Mouse (Mus musculus) limb, embryonic 15.5 days (tissue): ENCODE data around the gene C2cd4a. TPM values are rescaled to one million over a fixed set of nuclear protein-coding genes. Genes with fewer than 3 reads are reported as not detected.
A peak's percentile ranks its signal among the peaks of the same experiment; 100 is the strongest.

Source experiments
- ATAC-seq: fragments of 200-750 bp; cut with Nextera tagmentation; 2 replicates; pipeline ENCODE4 v1.8.0; 2017; ENCODE audit warnings: low read depth, moderate TSS enrichment; ENCODE audit not compliant: insufficient number of reproducible peaks, low FRiP score, low TSS enrichment
- H3K27ac ChIP-seq: fragments of 300-500 bp; sonication (generic); 2 replicates; pipeline ENCODE4 v1.5.1; 2015; ENCODE audit warnings: moderate library complexity, mild to moderate bottlenecking, inconsistent platforms
- H3K27me3 ChIP-seq: fragments of 300-500 bp; sonication (generic); 2 replicates; pipeline ENCODE4 v1.6.1; 2015; ENCODE audit warnings: inconsistent platforms
- H3K36me3 ChIP-seq: fragments of 300-500 bp; sonication (generic); 2 replicates; pipeline ENCODE4 v1.6.1; 2015; ENCODE audit warnings: inconsistent platforms
- H3K4me1 ChIP-seq: fragments of 300-500 bp; sonication (generic); 2 replicates; pipeline ENCODE4 v1.6.1; 2015; ENCODE audit warnings: inconsistent platforms
- H3K4me2 ChIP-seq: fragments of 300-500 bp; sonication (generic); 2 replicates; pipeline ENCODE4 v1.6.1; 2015; ENCODE audit warnings: mild to moderate bottlenecking, inconsistent platforms
- H3K4me3 ChIP-seq: fragments of 300-500 bp; sonication (generic); 2 replicates; pipeline ENCODE4 v1.5.1; 2015; ENCODE audit warnings: mild to moderate bottlenecking, inconsistent platforms
- H3K9ac ChIP-seq: fragments of 300-500 bp; sonication (generic); 2 replicates; pipeline ENCODE4 v1.6.1; 2015; ENCODE audit warnings: inconsistent platforms
- H3K9me3 ChIP-seq: fragments of 300-500 bp; sonication (generic); 2 replicates; pipeline ENCODE4 v1.6.1; 2016; ENCODE audit warnings: inconsistent platforms
- WGBS: fragments of 180-500 bp; shearing (Covaris S2); methylation state at CpG from one replicate; pipeline ENCODE4 v1.1.7; 2015; 5-methylcytosine and 5-hydroxymethylcytosine counted together
- polyA plus RNA-seq: library from polyadenylated mRNA; unstranded; fragments of >200 nt; fragmentation: Nextera tagmentation; extraction: Ambion mirVana; gene quantifications from 2 replicates; pipeline ENCODE4 v1.2.1, GENCODE M21; 2015

C2cd4a gene
- polyA plus RNA-seq, 1 experiment from 2014 or later: 0.38 TPM

- WGBS: 81% methylated on average over 4 of the region's 4 CpGs
- Histone ChIP-seq H3K27me3 (no peaks in the 10 kb centered on the region), H3K9ac (no peak overlapping the region), H3K4me1 (no peaks in the 10 kb centered on the region), H3K36me3 (peaks cover 9% of the 10 kb centered on the region; the same call in 1 of the 2 replicates), H3K27ac (no peak overlapping the region), H3K9me3 (no peaks in the 10 kb centered on the region), H3K4me3 (no peak overlapping the region), H3K4me2 (no peak overlapping the region)
- no peak for ATAC-seq
These were observed 19.0 kb upstream of the C2cd4a start for GRCm38 (mm10) chr9:67851150-67851549.

DNA sequence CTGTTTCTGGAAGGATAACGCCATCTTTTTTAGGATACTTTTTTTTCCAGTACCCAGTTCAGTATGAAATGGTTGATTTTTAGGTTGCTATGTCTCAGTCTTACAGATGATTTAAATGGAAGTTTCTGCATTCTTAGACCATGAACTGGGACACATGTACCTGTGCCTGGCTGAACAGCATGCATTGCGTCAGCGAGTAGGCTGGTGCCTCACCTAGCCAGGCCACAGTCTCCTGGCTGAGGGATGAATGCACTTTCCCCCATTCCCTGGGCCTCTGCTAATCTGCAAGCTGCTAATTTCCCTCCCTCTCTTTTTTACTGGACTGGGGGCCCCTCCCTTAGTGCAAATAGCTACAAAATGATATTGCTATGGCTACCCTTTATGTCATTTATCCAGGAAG is 17.7 kb upstream of the C2cd4a start:
- WGBS: 86% methylated on average over 3 of the region's 3 CpGs

DNA sequence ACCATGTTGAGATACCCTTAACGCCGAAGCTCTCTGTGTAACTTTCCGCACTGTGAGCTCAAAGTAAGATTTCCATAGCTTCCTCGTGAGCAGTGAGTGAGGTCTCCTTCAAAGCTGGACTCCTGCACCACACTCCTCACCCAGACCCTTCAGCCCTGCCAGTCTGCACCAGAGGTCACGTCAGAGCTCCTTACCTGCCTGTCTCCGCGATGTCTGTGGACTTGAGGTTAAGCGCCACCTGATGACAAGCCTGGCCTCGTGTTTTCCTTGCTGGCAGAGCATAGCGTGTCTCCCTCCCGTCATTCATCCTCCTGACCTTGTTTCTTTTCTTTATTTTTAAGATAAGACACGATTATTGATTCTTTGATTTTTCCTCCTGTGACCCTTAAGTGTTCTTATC is 17.3 kb upstream of the C2cd4a start:
- no peak overlapping the region for H3K27ac ChIP-seq
- H3K9me3 ChIP-seq: no peaks in the 10 kb centered on the region
- no peak overlapping the region for H3K9ac ChIP-seq
- H3K36me3 ChIP-seq: no peaks in the 10 kb centered on the region
- 0 out of 2 replicates have a peak, but pooled peaks cover 3% of the 10 kb centered on the region for H3K4me1 ChIP-seq
- WGBS: 84% methylated on average over 12 of the region's 12 CpGs
- H3K4me3 ChIP-seq: no peak overlapping the region
- H3K27me3 ChIP-seq: no peaks in the 10 kb centered on the region
- no peak for ATAC-seq
- H3K4me2 ChIP-seq: no peak overlapping the region

More for the DNA sequence above, 17.7 kb upstream of the C2cd4a start:
- Histone ChIP-seq H3K4me3 (no peak overlapping the region), H3K9ac (no peak overlapping the region), H3K4me1 (0 out of 2 replicates have a peak, but pooled peaks cover 3% of the 10 kb centered on the region), H3K4me2 (no peak overlapping the region), H3K27me3 (no peaks in the 10 kb centered on the region), H3K36me3 (peaks cover 2% of the 10 kb centered on the region; the same call in 1 of the 2 replicates), H3K27ac (no peak overlapping the region), H3K9me3 (no peaks in the 10 kb centered on the region)
- no peak for ATAC-seq

DNA sequence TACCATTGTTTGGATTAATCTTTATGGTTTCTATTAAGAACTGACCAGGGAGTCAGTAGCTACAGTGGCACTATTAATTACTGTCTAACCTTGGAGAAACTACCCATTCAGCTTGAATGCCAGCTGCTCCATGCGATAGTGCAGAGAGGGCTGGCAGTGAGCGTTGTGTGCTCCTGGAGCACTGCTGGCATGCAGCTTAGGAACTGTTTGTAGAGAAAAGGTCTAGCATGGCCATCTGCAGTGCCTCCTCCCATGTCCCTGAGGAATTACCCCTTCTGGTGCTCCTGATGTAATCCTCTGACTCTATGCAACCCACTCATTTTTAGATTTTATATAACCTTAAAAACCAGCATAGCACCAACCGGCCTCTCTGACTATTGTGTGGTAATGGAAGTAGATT is 15.5 kb upstream of the C2cd4a start:
- 82% methylated on average over 3 of the region's 3 CpGs for WGBS

GRCm38 (mm10) chr9:67846089-67846488 is 14.0 kb upstream of the C2cd4a start:
- no peak overlapping the region for H3K4me3 ChIP-seq
- H3K27ac ChIP-seq: no peak overlapping the region
- no peaks in the 10 kb centered on the region for H3K9me3 ChIP-seq
- 90% methylated on average over 2 of the region's 2 CpGs for WGBS
- ATAC-seq: no peak
- H3K36me3 ChIP-seq: no peaks in the 10 kb centered on the region
- no peaks in the 10 kb centered on the region for H3K27me3 ChIP-seq
- no peak overlapping the region for H3K4me2 ChIP-seq
- 0 out of 2 replicates have a peak, but pooled peaks cover 4% of the 10 kb centered on the region for H3K4me1 ChIP-seq
- H3K9ac ChIP-seq: no peak overlapping the region

More for the DNA sequence above, 15.5 kb upstream of the C2cd4a start:
- H3K27me3 ChIP-seq: no peaks in the 10 kb centered on the region
- no peak overlapping the region for H3K9ac ChIP-seq
- H3K9me3 ChIP-seq: no peaks in the 10 kb centered on the region
- ATAC-seq: no peak
- 0 out of 2 replicates have a peak, but pooled peaks cover 3% of the 10 kb centered on the region for H3K4me1 ChIP-seq
- no peaks in the 10 kb centered on the region for H3K36me3 ChIP-seq
- H3K4me3 ChIP-seq: no peak overlapping the region
- H3K4me2 ChIP-seq: no peak overlapping the region
- no peak overlapping the region for H3K27ac ChIP-seq

DNA sequence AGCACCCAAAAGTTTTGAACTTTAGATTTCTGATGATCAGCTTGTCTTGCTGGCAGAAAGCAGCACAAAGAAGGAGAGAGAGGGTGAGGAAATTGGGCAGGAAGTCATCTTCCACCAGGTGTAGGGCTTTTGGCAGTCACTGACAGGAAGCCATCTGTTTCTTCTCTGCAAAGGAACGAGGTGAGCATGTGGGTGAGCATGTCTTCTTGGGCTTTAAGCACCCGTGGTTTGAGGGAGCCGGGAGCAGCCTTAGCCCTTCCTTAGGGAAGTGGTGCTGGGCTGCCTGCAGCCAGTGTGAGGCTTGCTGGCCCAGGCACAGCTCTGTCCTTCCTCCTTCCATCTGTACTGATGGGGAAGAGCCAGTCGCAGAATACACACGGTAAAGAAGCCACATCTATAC is 13.5 kb upstream of the C2cd4a start:
- no peaks in the 10 kb centered on the region for H3K9me3 ChIP-seq
- ATAC-seq: no peak
- H3K9ac ChIP-seq: no peak overlapping the region
- no peak overlapping the region for H3K27ac ChIP-seq
- 58% methylated on average over 5 of the region's 5 CpGs for WGBS
- H3K4me2 ChIP-seq: no peak overlapping the region
- H3K27me3 ChIP-seq: no peaks in the 10 kb centered on the region
- 0 out of 2 replicates have a peak, but pooled peaks cover 8% of the 10 kb centered on the region for H3K4me1 ChIP-seq
- H3K4me3 ChIP-seq: no peak overlapping the region
- no peaks in the 10 kb centered on the region for H3K36me3 ChIP-seq

DNA sequence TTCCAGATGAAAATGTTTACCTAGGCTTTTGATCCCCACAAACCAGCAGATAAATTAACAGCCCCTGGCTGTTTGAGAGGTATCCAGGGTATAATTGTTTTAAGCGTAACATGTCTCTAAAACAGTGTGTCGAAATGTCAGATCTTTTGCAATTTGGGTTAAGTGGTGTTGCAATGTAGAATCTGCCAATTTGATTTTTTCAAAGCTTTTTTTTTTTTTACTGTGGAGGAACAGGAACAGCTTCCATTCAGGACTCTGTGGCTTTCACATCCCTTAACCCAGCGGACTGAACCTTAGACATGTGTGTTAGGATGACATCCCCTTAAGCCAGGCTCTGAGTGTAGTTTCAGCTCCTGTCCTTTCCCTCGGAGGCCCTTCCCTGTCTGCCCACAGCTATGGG is 12.9 kb upstream of the C2cd4a start:
- Histone ChIP-seq H3K36me3 (no peaks in the 10 kb centered on the region), H3K4me1 (0 out of 2 replicates have a peak, but pooled peaks cover 10% of the 10 kb centered on the region), H3K9ac (no peak overlapping the region), H3K4me3 (no peak overlapping the region), H3K4me2 (no peak overlapping the region), H3K27ac (no peak overlapping the region), H3K9me3 (no peaks in the 10 kb centered on the region), H3K27me3 (no peaks in the 10 kb centered on the region)
- 58% methylated on average over 4 of the region's 4 CpGs for WGBS
- no peak for ATAC-seq

- Histone ChIP-seq H3K9ac (no peak overlapping the region), H3K4me2 (no peak overlapping the region), H3K27me3 (no peaks in the 10 kb centered on the region), H3K36me3 (no peaks in the 10 kb centered on the region), H3K27ac (no peak overlapping the region), H3K4me1 (0 out of 2 replicates have a peak, but pooled peaks cover 10% of the 10 kb centered on the region), H3K4me3 (no peak overlapping the region), H3K9me3 (no peaks in the 10 kb centered on the region)
- WGBS: 29% methylated on average over 5 of the region's 5 CpGs
- no peak for ATAC-seq
These were observed 10.7 kb upstream of the C2cd4a start for GRCm38 (mm10) chr9:67842797-67843196.

DNA sequence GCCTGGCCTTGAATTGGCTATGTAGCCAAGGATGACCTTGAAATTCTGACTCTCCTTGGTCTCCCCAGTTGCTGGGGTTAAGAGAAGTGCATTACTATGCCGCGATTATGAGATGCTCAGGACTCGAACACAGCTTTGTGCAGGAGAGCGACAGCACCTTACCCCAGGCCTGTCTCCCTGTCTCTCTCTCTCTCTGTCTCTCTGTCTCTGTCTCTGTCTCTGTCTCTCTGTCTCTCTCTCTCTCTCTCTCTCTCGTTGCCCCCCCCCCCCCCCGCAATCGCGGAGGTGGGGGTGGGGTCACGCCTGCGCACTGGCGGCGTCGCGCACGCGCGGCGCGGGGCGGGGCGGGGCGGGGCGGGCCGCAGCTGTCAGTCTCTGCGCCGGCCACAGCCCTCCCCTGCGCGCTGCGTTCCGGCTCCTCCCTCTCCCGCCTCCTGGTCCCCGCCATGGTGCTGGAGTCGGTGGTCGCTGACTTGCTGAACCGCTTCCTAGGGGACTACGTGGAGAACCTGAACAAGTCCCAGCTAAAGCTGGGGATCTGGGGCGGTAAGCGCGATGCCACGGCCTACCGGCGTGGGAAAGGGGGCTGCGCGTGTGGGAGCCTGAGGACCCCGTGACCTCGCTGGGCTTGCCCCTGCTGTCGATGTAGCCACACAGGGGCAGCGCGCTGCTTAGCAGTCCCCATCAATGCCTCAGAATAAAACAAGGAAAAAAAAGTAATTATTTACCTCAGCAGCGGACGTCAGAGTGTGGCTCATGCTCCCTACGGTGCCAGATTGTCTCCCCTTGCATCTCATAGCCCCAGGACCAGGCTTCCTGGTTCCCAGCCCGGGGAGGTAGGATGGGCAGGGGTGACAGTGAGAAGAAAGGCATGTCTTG is 8.1 kb upstream of the C2cd4a start, which contains the start of gene Vps13c:
Gene Vps13c (plus strand): TSS at position 416 of the 879 bp plus-strand sequence.
- peak within 1 kb of the TSS; percentile 52 for H3K9ac ChIP-seq
- peak within 1 kb of the TSS; percentile 74 for H3K4me2 ChIP-seq
- WGBS: under 1% methylated on average over 22 of the region's 53 CpGs
- H3K9me3 ChIP-seq: no peaks in the 10 kb centered on the region
- ATAC-seq: peak; percentile 94
- H3K4me1 ChIP-seq: 0 out of 2 replicates have a peak, but pooled peaks cover 7% of the 10 kb centered on the region
- H3K27ac ChIP-seq: peak within 1 kb of the TSS; percentile 47; the same call in 1 of the 2 replicates
- peak within 1 kb of the TSS; percentile 75 for H3K4me3 ChIP-seq
- no peaks in the 10 kb centered on the region for H3K27me3 ChIP-seq
- no peaks in the 10 kb centered on the region for H3K36me3 ChIP-seq

GRCm38 (mm10) chr9:67837311-67837710 is 5.2 kb upstream of the C2cd4a start:
- H3K4me3 ChIP-seq: no peak overlapping the region
- peaks cover 7% of the 10 kb centered on the region; the same call in 1 of the 2 replicates for H3K4me1 ChIP-seq
- H3K36me3 ChIP-seq: no peaks in the 10 kb centered on the region
- WGBS: 65% methylated on average over 2 of the region's 2 CpGs
- no peak overlapping the region for H3K27ac ChIP-seq
- H3K9me3 ChIP-seq: no peaks in the 10 kb centered on the region
- H3K9ac ChIP-seq: no peak overlapping the region
- no peak for ATAC-seq
- H3K27me3 ChIP-seq: 0 out of 2 replicates have a peak, but pooled peaks cover 6% of the 10 kb centered on the region
- H3K4me2 ChIP-seq: no peak overlapping the region

DNA sequence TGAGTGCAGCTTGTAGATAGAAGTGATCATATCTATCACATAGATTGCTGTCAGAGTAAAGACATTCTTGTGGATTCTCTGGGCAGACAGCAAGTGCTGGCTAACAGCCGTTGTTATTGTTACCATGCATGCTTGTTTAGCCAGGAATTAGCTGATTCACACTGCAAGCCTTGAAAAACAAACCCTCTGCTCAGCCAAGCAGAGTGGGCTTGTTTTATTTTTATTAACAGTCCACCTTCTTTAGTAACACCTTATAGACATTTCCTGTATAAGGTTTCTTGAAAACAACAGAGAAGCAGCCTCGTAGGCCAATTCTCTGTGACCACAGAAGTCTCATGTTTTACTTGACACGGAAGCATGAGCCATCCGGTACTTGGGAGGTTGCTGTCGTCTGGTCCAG is 2.4 kb upstream of the C2cd4a start:
- 75% methylated on average over 5 of the region's 5 CpGs for WGBS
- ATAC-seq: no peak
- no peak overlapping the region for H3K9ac ChIP-seq
- no peak overlapping the region for H3K27ac ChIP-seq
- H3K4me1 ChIP-seq: peaks cover 18% of the 10 kb centered on the region
- peaks cover 33% of the 10 kb centered on the region for H3K27me3 ChIP-seq
- no peak overlapping the region for H3K4me2 ChIP-seq
- H3K9me3 ChIP-seq: no peaks in the 10 kb centered on the region
- H3K4me3 ChIP-seq: no peak overlapping the region
- H3K36me3 ChIP-seq: no peaks in the 10 kb centered on the region
